Mouse (Mus musculus) lung, embryonic 14.5 days (tissue): ENCODE data around the gene Ly6g6e. TPM values are rescaled to one million over a fixed set of nuclear protein-coding genes. Genes with fewer than 3 reads are reported as not detected.
A peak's percentile ranks its signal among the peaks of the same experiment; 100 is the strongest.

ENCODE experiments used
- ATAC-seq: fragments of 200-750 bp; cut with Nextera tagmentation; 2 replicates; pipeline ENCODE4 v1.8.0; 2017; ENCODE audit warnings: mild to moderate bottlenecking, moderate TSS enrichment, moderate library complexity; ENCODE audit not compliant: insufficient read depth
- DNase-seq: peaks from one replicate; pipeline ENCODE4 v3.0.0-alpha.2; 2015
- H3K27ac ChIP-seq: fragments of 300-500 bp; sonication (generic); 2 replicates; pipeline ENCODE4 v1.5.1; 2014; ENCODE audit warnings: low read depth, mild to moderate bottlenecking, moderate library complexity
- H3K27me3 ChIP-seq: fragments of 300-500 bp; sonication (generic); 2 replicates; pipeline ENCODE4 v1.6.1; 2014; ENCODE audit warnings: low read length, control low read depth; ENCODE audit not compliant: insufficient read depth
- H3K36me3 ChIP-seq: fragments of 300-500 bp; sonication (generic); 2 replicates; pipeline ENCODE4 v1.6.1; 2014; ENCODE audit warnings: control low read depth; ENCODE audit not compliant: insufficient read depth
- H3K4me1 ChIP-seq: fragments of 300-500 bp; sonication (generic); 2 replicates; pipeline ENCODE4 v1.6.1; 2014; ENCODE audit warnings: antibody characterized with exemption, control low read depth; ENCODE audit not compliant: insufficient read depth
- H3K4me2 ChIP-seq: fragments of 300-500 bp; sonication (generic); 2 replicates; pipeline ENCODE4 v1.6.1; 2014; ENCODE audit warnings: mild to moderate bottlenecking
- H3K4me3 ChIP-seq: fragments of 300-500 bp; sonication (generic); 2 replicates; pipeline ENCODE4 v1.5.1; 2014; ENCODE audit warnings: low read depth, low read length
- H3K9ac ChIP-seq: fragments of 300-500 bp; sonication (generic); 2 replicates; pipeline ENCODE4 v1.6.1; 2014
- H3K9me3 ChIP-seq: fragments of 300-500 bp; sonication (generic); 2 replicates; pipeline ENCODE4 v1.6.1; 2016; ENCODE audit warnings: low read depth, low read length, control low read depth
- CTCF ChIP-seq: IDR thresholded peaks from 2 replicates; pipeline ENCODE4 v1.5.1; 2016; ENCODE audit warnings: antibody characterized with exemption, low read depth
- WGBS: fragments of 180-500 bp; shearing (Covaris S2); extraction: QIAGEN DNeasy Blood & Tissue Kit; methylation state at CpG from one replicate; pipeline ENCODE4 v1.1.7; 2014; 5-methylcytosine and 5-hydroxymethylcytosine counted together
- polyA plus RNA-seq: library from polyadenylated mRNA; unstranded; fragments of >200 nt; fragmentation: Nextera tagmentation; extraction: Ambion mirVana; gene quantifications from 2 replicates; pipeline ENCODE4 v1.2.1, GENCODE M21; 2014

Gene Ly6g6e
- polyA plus RNA-seq, 1 experiment from 2014 or later = 0.43 TPM

DNA sequence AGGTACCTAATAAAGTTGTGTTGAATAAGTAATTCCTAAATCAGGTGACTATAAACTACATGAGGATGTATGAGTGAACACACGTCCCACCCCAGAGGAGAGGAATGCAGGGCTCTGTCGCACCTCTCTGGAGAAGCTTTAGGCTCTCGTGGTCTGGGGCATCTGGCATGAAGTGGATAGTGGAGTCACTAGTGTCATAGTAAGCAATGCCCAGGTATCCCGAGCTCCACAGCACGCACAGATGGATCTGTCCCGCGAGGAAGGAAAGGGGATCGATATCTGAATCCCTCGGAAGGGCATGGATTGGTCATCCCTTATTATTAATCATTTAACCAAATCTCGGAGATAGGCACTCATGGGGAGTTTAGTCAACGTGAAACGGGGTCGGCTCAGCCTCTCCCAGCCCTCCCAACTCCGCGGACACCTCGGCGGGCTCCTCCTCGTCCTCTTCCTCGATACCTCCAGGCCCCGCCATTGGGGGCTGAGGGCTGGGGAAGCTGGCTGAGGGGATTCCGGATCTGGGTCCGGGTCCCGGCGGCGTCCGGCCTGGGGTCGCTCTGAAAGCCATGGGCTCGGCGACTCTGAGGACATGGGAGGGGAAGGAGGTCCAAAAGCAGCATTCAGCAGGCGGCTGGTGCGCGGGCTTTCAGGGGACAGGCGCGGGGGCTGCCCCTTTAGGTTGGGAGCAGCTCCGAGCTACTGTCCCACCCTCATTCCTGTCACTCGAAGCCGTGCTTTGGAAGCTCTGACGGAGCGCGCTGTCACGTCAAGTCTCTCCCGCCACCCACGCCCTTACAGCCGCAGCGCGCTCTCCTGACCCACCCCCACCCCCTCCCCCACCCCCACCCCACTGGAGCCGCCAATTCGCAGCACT lies 30.7 kb upstream of the Ly6g6e start:
- Histone ChIP-seq H3K36me3 (no peaks in the 10 kb centered on the region), H3K4me1 (peaks cover 23% of the 10 kb centered on the region), H3K4me2 (peak overlapping the region; percentile 99), H3K9ac (peak overlapping the region; percentile 94), H3K27ac (peak overlapping the region; percentile 99), H3K9me3 (no peaks in the 10 kb centered on the region), H3K27me3 (no peaks in the 10 kb centered on the region), H3K4me3 (peak overlapping the region; percentile 63)
- no peak for TF ChIP-seq CTCF
- 3% methylated on average over 48 of the region's 48 CpGs for WGBS
- no peak for DNase-seq
- peak; percentile 73 for ATAC-seq

DNA sequence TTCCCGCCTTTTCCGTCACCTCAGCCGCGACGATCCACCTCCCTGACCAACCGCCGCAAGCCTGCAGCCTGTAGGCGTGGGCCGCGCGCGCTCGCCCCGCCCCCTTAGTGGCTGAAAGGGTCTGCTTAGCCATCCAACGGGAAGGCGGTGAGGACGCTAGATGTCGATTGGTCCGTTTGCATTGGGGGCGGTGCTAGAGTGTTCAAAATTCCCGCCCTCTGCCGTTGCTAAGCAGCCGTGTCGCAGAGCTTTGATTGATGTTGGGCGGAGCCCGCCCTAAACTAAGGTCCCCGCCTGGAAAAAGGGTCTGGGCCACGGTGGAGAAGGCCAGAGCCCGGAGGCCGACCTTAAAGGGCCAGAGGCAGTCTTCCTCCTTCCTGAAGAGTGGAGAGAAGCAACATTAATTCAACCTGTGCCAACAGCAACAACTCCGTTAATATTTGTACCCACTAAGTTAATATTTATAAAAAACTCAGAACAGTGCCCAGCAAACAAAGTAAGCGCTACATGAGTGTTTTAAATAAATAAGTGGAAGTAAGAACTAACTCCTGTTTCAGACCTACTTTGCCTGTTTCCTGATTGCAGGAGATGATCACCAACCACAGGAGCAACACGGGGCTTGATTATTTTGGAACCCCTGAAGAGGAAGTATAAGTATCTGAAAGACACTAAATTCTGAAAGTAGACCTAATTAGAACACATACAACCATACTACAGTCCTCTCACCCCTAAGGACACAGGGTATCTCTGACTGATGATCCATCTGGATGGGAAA lies 29.8 kb upstream of the Ly6g6e start, which contains the start of gene Msh5:
Gene Msh5 (minus strand): TSS at position 65 of the 775 bp plus-strand sequence.
- TF ChIP-seq CTCF = no peak
- 2% methylated on average over 33 of the region's 33 CpGs for WGBS
- Histone ChIP-seq H3K9ac (peak within 1 kb of the TSS; percentile 94), H3K4me1 (peaks cover 24% of the 10 kb centered on the region), H3K9me3 (no peaks in the 10 kb centered on the region), H3K36me3 (no peaks in the 10 kb centered on the region), H3K27me3 (no peaks in the 10 kb centered on the region), H3K4me3 (peak within 1 kb of the TSS; percentile 63), H3K4me2 (peak within 1 kb of the TSS; percentile 99), H3K27ac (peak within 1 kb of the TSS; percentile 99)
- ATAC-seq (peak; percentile 94), DNase-seq (peak; percentile 100)

DNA sequence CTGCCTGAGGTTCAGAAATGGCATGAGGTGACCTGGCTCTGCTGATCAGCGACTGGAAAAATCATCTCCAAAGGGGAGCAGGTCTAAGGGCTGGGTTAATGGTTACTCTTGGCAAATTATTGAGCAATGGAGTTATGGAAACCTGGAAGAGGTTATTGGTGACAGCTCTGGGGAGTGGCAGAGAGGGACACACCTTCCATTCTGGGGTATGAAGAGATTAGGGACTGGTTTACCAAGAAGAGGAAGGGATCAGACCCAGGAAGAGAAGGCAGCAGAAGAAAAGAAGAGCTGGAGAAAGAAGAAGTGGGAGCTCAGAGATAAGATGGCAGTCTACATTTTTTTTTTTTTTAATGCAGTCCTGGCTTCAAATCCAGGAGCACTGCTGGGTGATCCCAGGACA lies 29.0 kb upstream of the Ly6g6e start:
- Histone ChIP-seq H3K36me3 (peaks cover 7% of the 10 kb centered on the region), H3K9me3 (no peaks in the 10 kb centered on the region), H3K4me2 (peak overlapping the region; percentile 99), H3K27me3 (no peaks in the 10 kb centered on the region), H3K4me1 (peaks cover 29% of the 10 kb centered on the region), H3K4me3 (no peak overlapping the region), H3K9ac (peak overlapping the region; percentile 6; the same call in 1 of the 2 replicates), H3K27ac (peak overlapping the region; percentile 99)
- TF ChIP-seq CTCF = no peak
- ATAC-seq = no peak
- WGBS = 31% methylated on average over 1 of the region's 1 CpGs
- DNase-seq = no peak

DNA sequence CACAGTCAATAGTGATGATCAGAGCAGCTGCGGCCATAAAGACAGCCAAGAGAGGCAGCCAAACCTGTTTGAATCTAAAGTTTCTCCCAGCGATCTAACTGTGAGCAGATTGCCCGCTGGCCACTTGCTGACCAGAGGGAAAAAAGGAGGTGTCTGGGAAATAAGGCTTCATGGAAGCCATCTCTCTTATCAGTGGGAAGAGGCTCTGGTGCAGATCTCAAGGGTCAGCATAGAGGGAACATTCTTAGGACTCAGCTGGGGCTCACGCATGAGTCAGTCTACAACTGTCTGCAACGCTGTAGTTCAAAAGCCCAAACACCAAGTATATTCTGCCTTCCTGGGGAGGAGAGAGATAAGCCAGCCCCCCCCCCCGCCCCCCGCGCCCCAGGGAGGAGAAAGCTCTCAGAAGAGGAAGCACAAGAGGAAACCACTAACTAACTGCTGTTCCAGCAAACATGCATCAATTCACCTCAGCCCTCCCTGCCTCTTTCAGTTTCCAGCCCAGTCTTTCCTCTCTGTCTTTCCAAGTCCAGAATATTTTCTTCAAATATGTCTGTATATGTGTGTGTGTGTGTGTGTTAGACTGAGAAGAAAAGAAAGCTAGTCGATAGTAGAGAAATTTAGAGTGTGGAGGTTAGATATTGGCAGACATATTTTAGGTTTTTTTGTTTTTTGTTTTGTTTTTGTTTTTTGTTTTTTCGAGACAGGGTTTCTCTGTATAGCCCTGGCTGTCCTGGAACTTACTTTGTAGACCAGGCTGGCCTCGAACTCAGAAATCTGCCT lies 28.4 kb upstream of the Ly6g6e start:
- DNase-seq (peak; percentile 46), ATAC-seq (no peak)
- no peak for TF ChIP-seq CTCF
- peaks cover 13% of the 10 kb centered on the region for H3K36me3 ChIP-seq
- peak overlapping the region; percentile 99 for H3K27ac ChIP-seq
- peak overlapping the region; percentile 6; the same call in 1 of the 2 replicates for H3K9ac ChIP-seq
- H3K4me1 ChIP-seq = peaks cover 29% of the 10 kb centered on the region
- WGBS = 23% methylated on average over 11 of the region's 11 CpGs
- no peaks in the 10 kb centered on the region for H3K9me3 ChIP-seq
- H3K27me3 ChIP-seq = no peaks in the 10 kb centered on the region
- no peak overlapping the region for H3K4me3 ChIP-seq
- H3K4me2 ChIP-seq = peak overlapping the region; percentile 99

DNA sequence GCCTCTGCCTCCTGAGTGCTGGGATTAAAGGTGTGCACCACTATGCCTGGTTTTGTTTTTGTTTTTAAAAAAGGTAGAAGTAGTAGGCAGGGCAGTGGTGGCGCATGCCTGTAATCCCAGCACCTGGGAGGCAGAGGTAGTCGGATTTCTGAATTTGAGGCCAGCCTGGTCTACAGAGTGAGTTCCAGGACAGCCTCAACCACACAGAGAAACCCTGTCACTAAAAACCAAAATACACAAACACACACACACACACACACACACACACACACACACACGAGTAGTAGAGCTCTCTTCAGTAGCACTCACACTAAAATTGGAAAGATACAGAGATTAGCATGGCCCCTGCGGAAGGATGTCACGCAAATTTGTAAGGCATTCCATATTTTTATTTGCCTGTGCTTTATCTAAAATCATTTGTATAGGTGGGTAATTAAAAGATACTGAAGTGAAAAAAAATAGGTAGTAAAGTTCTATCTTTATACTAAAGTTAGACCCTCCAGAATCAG lies 27.7 kb upstream of the Ly6g6e start:
- no peak for TF ChIP-seq CTCF
- peak overlapping the region; percentile 92 for H3K4me2 ChIP-seq
- peak overlapping the region; percentile 99 for H3K27ac ChIP-seq
- no peak for DNase-seq
- WGBS = 63% methylated on average over 5 of the region's 5 CpGs
- H3K9me3 ChIP-seq = no peaks in the 10 kb centered on the region
- no peak overlapping the region for H3K9ac ChIP-seq
- H3K4me1 ChIP-seq = peaks cover 29% of the 10 kb centered on the region
- H3K27me3 ChIP-seq = no peaks in the 10 kb centered on the region
- peak overlapping the region; percentile 54; the same call in 1 of the 2 replicates for H3K4me3 ChIP-seq
- H3K36me3 ChIP-seq = peaks cover 20% of the 10 kb centered on the region
- no peak for ATAC-seq

DNA sequence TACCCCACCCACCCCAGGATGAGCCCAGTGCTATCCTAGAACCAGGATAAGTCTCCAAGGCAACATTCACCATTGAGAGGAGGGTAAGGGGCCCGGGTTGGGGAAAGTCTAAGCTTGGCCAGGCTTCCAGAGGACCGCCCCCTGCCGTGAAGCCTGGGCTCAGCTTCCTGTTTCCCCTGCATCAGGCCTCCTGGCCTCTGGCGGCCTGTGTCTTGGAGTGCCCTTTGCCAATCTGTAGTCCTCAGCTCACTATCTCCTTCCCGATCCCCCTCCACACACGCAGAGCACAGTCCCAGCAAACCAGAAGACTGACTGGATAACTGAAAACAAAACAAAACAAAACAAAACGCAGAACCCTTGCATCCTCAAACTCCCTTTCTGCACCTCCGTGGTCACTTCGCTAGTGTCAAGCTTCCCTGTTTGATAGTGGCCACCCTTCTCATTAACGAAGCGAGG lies 27.1 kb upstream of the Ly6g6e start, which contains the start of gene Clic1:
Gene Clic1 (plus strand): TSS at position 406 of the 456 bp plus-strand sequence.
- ATAC-seq = peak; percentile 31
- H3K9me3 ChIP-seq = no peaks in the 10 kb centered on the region
- peak within 1 kb of the TSS; percentile 92 for H3K4me2 ChIP-seq
- TF ChIP-seq CTCF = peak; percentile 52
- no peaks in the 10 kb centered on the region for H3K27me3 ChIP-seq
- H3K4me1 ChIP-seq = peaks cover 29% of the 10 kb centered on the region
- peak within 1 kb of the TSS; percentile 54 for H3K4me3 ChIP-seq
- 1% methylated on average over 11 of the region's 11 CpGs for WGBS
- H3K27ac ChIP-seq = peak within 1 kb of the TSS; percentile 99
- peak within 1 kb of the TSS; percentile 87 for H3K9ac ChIP-seq
- peak; percentile 93 for DNase-seq
- peaks cover 26% of the 10 kb centered on the region for H3K36me3 ChIP-seq
